Mouse (Mus musculus): ENCODE measurements around the gene Kcnq2. TPM values are rescaled to one million over a fixed set of nuclear protein-coding genes. Genes with fewer than 3 reads are reported as not detected.

Kcnq2 gene
- polyA plus RNA-seq, 1 experiment from 2014 or later: 0.10 TPM

DNA sequence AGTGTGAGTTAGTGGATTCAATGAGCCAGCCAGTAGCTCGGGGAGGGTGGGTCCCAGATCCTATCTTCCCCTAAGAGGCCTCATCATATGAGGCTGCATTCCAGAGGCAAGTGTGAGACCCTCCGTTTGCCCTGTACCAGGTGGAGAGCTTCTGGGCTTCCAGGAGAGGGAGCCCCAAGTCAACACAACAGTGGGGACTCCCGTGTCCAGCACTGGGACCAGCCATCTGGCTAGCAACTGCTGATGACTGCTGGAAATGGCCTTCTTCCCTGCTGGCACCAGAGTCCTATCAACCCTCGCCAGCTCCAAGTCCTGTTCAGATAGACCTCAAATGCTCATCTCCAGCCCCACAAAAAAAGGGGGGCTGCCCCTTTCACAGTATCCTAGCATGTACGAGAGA lies 102.7 kb downstream of the Kcnq2 start:
- Histone ChIP-seq H3K27me3 (ENCODE audit: control insufficient read depth, insufficient read depth, low read depth, low read length) (peaks cover 5% of the 10 kb centered on the region; the same call in 1 of the 2 replicates), H3K4me3 (ENCODE audit: low read length) (no peak overlapping the region), H3K9me3 (ENCODE audit: control insufficient read depth, low read length) (no peaks in the 10 kb centered on the region), H3K4me2 (ENCODE audit: low read depth, low read length) (no peak overlapping the region), H3K27ac (ENCODE audit: low read length) (no peak overlapping the region), H3K9ac (ENCODE audit: low read length) (no peak overlapping the region), H3K4me1 (replicated peaks; ENCODE audit: control insufficient read depth, insufficient read depth, low read length) (no peaks in the 10 kb centered on the region), H3K36me3 (ENCODE audit: control insufficient read depth, insufficient read depth, low read length) (no peaks in the 10 kb centered on the region)
- ATAC-seq (ENCODE audit: low read depth): no peak
- 30% methylated on average over 5 of the region's 5 CpGs for WGBS

GRCm38 (mm10) chr2:181031406-181031934 lies 103.6 kb downstream of the Kcnq2 start:
- WGBS: 76% methylated on average over 11 of the region's 11 CpGs
- no peaks in the 10 kb centered on the region for H3K4me1 ChIP-seq (replicated peaks; ENCODE audit: control insufficient read depth, insufficient read depth, low read length)
- ATAC-seq (ENCODE audit: low read depth): no peak
- no peak overlapping the region for H3K27ac ChIP-seq (ENCODE audit: low read length)
- no peak overlapping the region for H3K4me2 ChIP-seq (ENCODE audit: low read depth, low read length)
- no peak overlapping the region for H3K9ac ChIP-seq (ENCODE audit: low read length)
- no peak overlapping the region for H3K4me3 ChIP-seq (ENCODE audit: low read length)
- H3K36me3 ChIP-seq (ENCODE audit: control insufficient read depth, insufficient read depth, low read length): no peaks in the 10 kb centered on the region
- H3K9me3 ChIP-seq (ENCODE audit: control insufficient read depth, low read length): no peaks in the 10 kb centered on the region
- H3K27me3 ChIP-seq (ENCODE audit: control insufficient read depth, insufficient read depth, low read depth, low read length): no peaks in the 10 kb centered on the region

Other genes starting within 250 kb of the Kcnq2 start
- 13.4 and 14.9 TPM in 2 replicates for gene Ythdf1, start 214.4 kb downstream of the Kcnq2 start, polyA plus RNA-seq (2015; fragmentation: Nextera tagmentation; extraction: Ambion mirVana)
- gene Birc7, start 206.3 kb downstream of the Kcnq2 start, polyA plus RNA-seq (2015; fragmentation: Nextera tagmentation; extraction: Ambion mirVana): 0.14 TPM in 1 of 2 replicates, not detected in the other
- gene Nkain4, start 180.6 kb downstream of the Kcnq2 start, polyA plus RNA-seq (2015; fragmentation: Nextera tagmentation; extraction: Ambion mirVana): 98.4 and 106 TPM in 2 replicates
- 96.2 and 98.6 TPM in 2 replicates for gene Arfgap1, start 168.1 kb downstream of the Kcnq2 start, polyA plus RNA-seq (2015; fragmentation: Nextera tagmentation; extraction: Ambion mirVana)
- 0.09 and 0.30 TPM in 2 replicates for gene Col20a1, start 148.8 kb downstream of the Kcnq2 start, polyA plus RNA-seq (2015; fragmentation: Nextera tagmentation; extraction: Ambion mirVana)
- 0.45 and 0.46 TPM in 2 replicates for gene Chrna4, start 91.8 kb downstream of the Kcnq2 start, polyA plus RNA-seq (2015; fragmentation: Nextera tagmentation; extraction: Ambion mirVana)
- 0.16 and 0.20 TPM in 2 replicates for gene Eef1a2, start 21.7 kb upstream of the Kcnq2 start, polyA plus RNA-seq (2015; fragmentation: Nextera tagmentation; extraction: Ambion mirVana)
- 292 and 303 TPM in 2 replicates for gene Ppdpf, start 51.9 kb upstream of the Kcnq2 start, polyA plus RNA-seq (2015; fragmentation: Nextera tagmentation; extraction: Ambion mirVana)
- 0.04 and 0.05 TPM in 2 replicates for gene Ptk6, start 67.5 kb upstream of the Kcnq2 start, polyA plus RNA-seq (2015; fragmentation: Nextera tagmentation; extraction: Ambion mirVana)
- gene Srms, start 77.9 kb upstream of the Kcnq2 start, polyA plus RNA-seq (2015; fragmentation: Nextera tagmentation; extraction: Ambion mirVana): 0.34 and 0.58 TPM in 2 replicates
- gene Fndc11, start 84.7 kb upstream of the Kcnq2 start, polyA plus RNA-seq (2015; fragmentation: Nextera tagmentation; extraction: Ambion mirVana): 0.35 and 0.43 TPM in 2 replicates
- gene Helz2, start 106.7 kb upstream of the Kcnq2 start, polyA plus RNA-seq (2015; fragmentation: Nextera tagmentation; extraction: Ambion mirVana): 3.0 and 3.4 TPM in 2 replicates
- gene Gmeb2, start 152.7 kb upstream of the Kcnq2 start, polyA plus RNA-seq (2015; fragmentation: Nextera tagmentation; extraction: Ambion mirVana): 14.3 and 15.9 TPM in 2 replicates
- gene Stmn3, start 179.2 kb upstream of the Kcnq2 start, polyA plus RNA-seq (2015; fragmentation: Nextera tagmentation; extraction: Ambion mirVana): 4.8 and 9.3 TPM in 2 replicates
- 47.2 and 47.8 TPM in 2 replicates for gene Rtel1, start 184.4 kb upstream of the Kcnq2 start, polyA plus RNA-seq (2015; fragmentation: Nextera tagmentation; extraction: Ambion mirVana)
- gene Zgpat, start 229.6 kb upstream of the Kcnq2 start, polyA plus RNA-seq (2015; fragmentation: Nextera tagmentation; extraction: Ambion mirVana): 39.2 and 39.4 TPM in 2 replicates
- 60.8 and 62.0 TPM in 2 replicates for gene Arfrp1, start 230.1 kb upstream of the Kcnq2 start, polyA plus RNA-seq (2015; fragmentation: Nextera tagmentation; extraction: Ambion mirVana)
- 20.7 and 24.0 TPM in 2 replicates for gene Lime1, start 244.8 kb upstream of the Kcnq2 start, polyA plus RNA-seq (2015; fragmentation: Nextera tagmentation; extraction: Ambion mirVana)

Data from lung, embryonic 16.5 days (tissue).